Mouse (Mus musculus) lung, postnatal 14 days (tissue): ENCODE measurements around the gene Pacrg.

Experiments
- DNase-seq: peaks from one replicate; pipeline ENCODE4 v3.0.0; 2021

Pacrg gene

DNA sequence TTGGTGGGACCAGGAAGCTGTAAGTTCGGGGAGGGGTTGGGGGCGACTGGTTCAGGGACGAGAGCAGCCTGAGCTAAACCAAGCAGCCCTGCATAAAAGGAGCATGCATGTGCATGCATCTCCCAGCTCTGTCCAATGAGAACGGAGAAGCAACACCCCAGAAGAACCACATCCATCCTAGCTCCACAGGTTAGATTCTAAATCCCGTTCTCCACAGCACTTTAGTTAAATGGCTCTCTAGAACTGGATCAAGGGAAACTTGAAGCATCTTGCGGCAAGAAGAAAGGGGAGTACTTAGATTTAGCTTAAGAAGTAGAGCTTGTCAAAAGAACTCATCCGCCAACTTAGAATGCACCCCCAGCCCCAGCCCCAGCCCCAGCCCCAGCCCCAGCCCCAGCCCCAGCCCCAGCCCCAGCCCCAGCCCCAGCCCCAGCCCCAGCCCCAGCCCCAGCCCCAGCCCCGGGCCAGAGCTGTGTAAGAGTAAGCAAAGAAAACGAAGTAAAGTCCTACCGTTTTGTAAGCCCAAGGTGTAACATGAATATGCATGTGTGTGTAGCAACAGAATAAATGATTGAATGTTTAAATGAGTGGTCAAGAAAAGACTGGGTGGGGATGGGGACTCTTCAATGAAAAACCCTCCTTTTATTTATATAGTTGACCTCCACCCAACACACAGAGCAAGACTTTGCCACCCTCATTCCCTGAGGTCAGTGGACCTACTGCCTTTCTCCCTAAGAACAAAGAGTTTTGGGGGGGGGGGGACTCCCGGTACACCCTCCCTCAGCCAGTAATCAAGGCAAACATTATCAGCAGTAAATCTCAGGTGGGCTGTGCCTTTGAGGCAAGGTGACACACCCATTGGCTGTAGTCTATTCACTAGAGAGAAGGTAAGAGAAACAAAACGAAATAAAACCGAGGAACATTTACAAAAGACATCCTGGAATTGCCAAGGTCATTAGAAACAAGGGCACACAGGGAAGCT, 474.3 kb downstream of the Pacrg start:
- no peak for DNase-seq

GRCm38 (mm10) chr17:10363151-10363550, 477.0 kb downstream of the Pacrg start:
- DNase-seq, result no peak

DNA sequence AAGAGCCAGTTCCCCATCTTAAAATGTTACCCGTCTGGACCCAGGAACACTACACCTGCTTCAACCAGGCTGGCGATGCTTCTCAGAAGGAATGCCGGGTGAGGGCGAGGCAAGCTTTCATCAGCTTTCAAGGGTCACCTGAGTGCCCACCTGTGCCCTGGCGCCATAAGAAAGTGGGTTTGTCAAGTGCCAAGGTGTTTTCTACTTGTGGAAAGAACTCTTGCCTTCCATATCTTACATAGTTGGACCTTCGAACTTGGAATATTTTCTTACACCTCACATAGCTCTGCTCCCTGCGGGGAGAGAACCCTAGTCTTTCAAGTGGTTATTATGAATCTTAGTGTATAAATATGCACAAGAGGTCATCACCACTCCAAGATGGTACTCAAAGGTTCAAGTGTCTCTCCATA, 478.2 kb downstream of the Pacrg start:
- DNase-seq, result peak; percentile 63

- DNase-seq, result no peak
Measured at GRCm38 (mm10) chr17:10360738-10361137, 479.4 kb downstream of the Pacrg start.

GRCm38 (mm10) chr17:10359466-10359865, 480.6 kb downstream of the Pacrg start:
- no peak for DNase-seq

DNA sequence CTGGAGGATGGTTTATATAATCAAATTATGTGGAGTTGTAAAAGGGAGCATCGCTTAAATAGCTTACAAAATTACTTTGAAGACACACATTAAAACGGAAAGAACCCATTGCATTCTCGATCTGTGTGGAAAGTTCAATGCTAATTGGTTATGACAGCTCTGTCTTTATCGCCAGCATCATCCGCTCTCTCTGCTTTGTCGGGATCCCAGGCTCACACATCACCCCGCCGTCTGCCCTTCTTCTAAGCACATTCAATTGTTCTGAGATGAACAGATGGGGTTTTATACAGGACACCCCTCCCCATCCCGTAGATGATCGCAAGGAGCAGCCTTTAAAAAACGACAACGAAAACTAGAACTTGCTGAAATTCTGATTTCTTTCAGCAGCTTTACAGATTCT, 482.8 kb downstream of the Pacrg start:
- no peak for DNase-seq

DNA sequence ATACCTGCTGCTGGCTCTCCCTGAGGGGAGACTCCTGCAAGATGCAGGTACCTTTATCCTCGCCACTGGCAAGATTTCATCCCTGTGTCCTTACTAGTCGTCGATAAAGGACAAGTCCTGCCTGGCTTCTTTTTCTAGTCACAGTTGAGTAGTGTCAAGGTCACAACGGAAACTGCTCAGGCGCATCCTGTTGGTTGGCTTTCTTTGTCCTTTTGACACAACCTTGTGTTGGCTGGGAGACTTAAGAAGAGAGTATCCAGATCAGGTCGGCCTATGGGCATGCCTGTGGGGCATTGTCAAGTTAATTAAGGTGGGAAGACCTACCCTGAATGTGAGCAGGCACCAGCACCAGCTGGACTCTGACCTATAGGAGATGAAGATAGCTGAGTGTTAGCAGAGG, 483.8 kb downstream of the Pacrg start:
- DNase-seq, result no peak

DNA sequence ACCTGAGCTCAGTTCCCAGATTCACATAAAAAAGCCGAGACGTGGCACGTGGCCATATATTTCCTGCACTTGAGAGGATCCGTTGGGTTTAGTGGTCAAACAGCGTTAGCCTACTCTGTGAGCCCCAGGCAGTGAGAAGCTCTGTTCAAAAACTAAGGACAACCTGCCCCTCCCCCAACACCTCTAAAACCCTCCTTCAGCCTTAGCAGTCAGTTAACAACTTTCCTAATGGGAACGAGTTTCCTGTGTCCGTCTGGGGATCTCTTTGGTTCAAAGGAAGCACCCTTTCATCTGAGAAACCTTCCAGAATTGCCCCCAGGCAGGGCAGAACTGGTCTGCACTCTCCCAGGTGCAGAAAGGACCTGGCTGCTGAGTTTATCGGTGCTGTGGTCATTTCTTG, 484.4 kb downstream of the Pacrg start:
- no peak for DNase-seq
